Mouse (Mus musculus) heart, embryonic 14.5 days (tissue): ENCODE results near the gene Slc4a2. TPM values are rescaled to one million over a fixed set of nuclear protein-coding genes. Genes with fewer than 3 reads are reported as not detected.

Source experiments
- ATAC-seq: fragments of 200-750 bp; cut with Nextera tagmentation; 2 replicates; pipeline ENCODE4 v1.8.0; 2017; ENCODE audit warnings: low read depth, moderate TSS enrichment; ENCODE audit not compliant: insufficient number of reproducible peaks, insufficient read depth, low FRiP score
- H3K27ac ChIP-seq, 2 experiments: fragments of 200-500 bp in 1 of 2; fragments of 300-500 bp in 1 of 2; sonication (generic) in 1 of 2; replicated peaks in 1 of 2; 2 replicates each; pipeline ENCODE4 v1.5.1; 2012 to 2014; ENCODE audit warnings: low read depth in 2 of 2, low read length in 2 of 2, control low read depth in 1 of 2, mild to moderate bottlenecking in 1 of 2, mixed read lengths in 1 of 2; ENCODE audit not compliant: control insufficient read depth in 1 of 2, insufficient read depth in 1 of 2
- H3K27me3 ChIP-seq: fragments of 300-500 bp; sonication (generic); 2 replicates; pipeline ENCODE4 v1.6.1; 2014; ENCODE audit warnings: mild to moderate bottlenecking, low read length, control low read depth; ENCODE audit not compliant: control insufficient read depth, insufficient read depth
- H3K36me3 ChIP-seq: fragments of 300-500 bp; sonication (generic); 2 replicates; pipeline ENCODE4 v1.6.1; 2014; ENCODE audit warnings: mild to moderate bottlenecking, control low read depth, low read length, mixed read lengths; ENCODE audit not compliant: control insufficient read depth, insufficient read depth
- H3K4me1 ChIP-seq, 2 experiments: fragments of 200-500 bp in 1 of 2; fragments of 300-500 bp in 1 of 2; sonication (generic) in 1 of 2; 2 replicates each; pipeline ENCODE4 v1.6.1; 2012 to 2014; ENCODE audit warnings: low read length in 2 of 2, control low read depth in 1 of 2, mixed read lengths in 1 of 2; ENCODE audit not compliant: control insufficient read depth in 2 of 2, insufficient read depth in 2 of 2
- H3K4me2 ChIP-seq: fragments of 300-500 bp; sonication (generic); 2 replicates; pipeline ENCODE4 v1.6.1; 2014; ENCODE audit warnings: mild to moderate bottlenecking, low read length
- H3K4me3 ChIP-seq, 2 experiments: fragments of 200-500 bp in 1 of 2; fragments of 300-500 bp in 1 of 2; sonication (generic) in 1 of 2; 2 replicates each; pipeline ENCODE4 v1.5.1; 2012 to 2014; ENCODE audit warnings: low read length in 2 of 2, mild to moderate bottlenecking in 2 of 2, control low read depth in 1 of 2, low read depth in 1 of 2, moderate library complexity in 1 of 2; ENCODE audit not compliant: control insufficient read depth in 1 of 2, insufficient read depth in 1 of 2
- H3K9ac ChIP-seq: fragments of 300-500 bp; sonication (generic); 2 replicates; pipeline ENCODE4 v1.6.1; 2014; ENCODE audit warnings: mild to moderate bottlenecking, low read length
- H3K9me3 ChIP-seq: fragments of 300-500 bp; sonication (generic); 2 replicates; pipeline ENCODE4 v1.6.1; 2016; ENCODE audit warnings: low read length, control low read depth; ENCODE audit not compliant: control insufficient read depth
- WGBS: fragments of 180-500 bp; shearing (Covaris S2); extraction: QIAGEN DNeasy Blood & Tissue Kit; methylation state at CpG from one replicate; pipeline ENCODE4 v1.1.7; 2014; 5-methylcytosine and 5-hydroxymethylcytosine counted together
- polyA plus RNA-seq: library from polyadenylated mRNA; unstranded; fragments of >200 nt; fragmentation: Nextera tagmentation; extraction: Ambion mirVana; gene quantifications from 2 replicates; pipeline ENCODE4 v1.2.1, GENCODE M21; 2014

Slc4a2 gene
- polyA plus RNA-seq, 1 experiment from 2014 or later = 18.7 TPM

DNA sequence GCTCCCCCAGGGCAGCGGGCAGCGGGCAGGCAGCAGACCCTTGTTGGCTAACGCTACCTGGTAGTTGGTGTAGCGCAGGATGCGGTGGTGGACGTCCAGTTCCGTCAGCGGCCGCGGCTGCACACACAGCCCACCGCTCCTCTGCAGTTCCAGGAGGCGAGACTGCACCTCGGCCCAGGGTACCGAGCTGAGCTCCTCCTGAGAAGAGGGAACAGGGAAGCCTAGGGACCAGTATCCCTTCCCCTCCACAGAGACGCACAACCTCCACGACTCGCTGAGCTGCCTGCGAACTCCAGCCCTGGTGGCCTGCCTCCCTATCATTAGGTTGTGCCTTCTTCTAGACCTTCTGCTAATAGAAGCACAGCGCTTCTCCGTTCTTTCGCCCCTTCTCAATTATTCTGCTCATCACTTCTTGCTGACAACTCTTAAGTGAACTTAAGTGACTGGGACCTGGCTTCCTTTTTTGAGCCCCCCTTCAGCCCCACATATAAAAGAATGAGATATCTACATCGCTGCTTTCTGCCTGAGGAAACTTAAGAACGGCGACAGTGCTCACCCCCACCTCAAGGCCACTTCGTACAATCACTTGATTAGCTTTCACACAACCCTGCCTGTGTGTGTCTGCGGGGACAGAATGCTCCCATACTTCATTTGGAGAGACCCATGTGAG, 35.3 kb upstream of the Slc4a2 start:
- peak overlapping the region; percentile 29 to 61; a peak in 3 of 4 replicates for H3K27ac ChIP-seq
- H3K4me2 ChIP-seq = peak overlapping the region; percentile 93
- peak overlapping the region; percentile 50 to 52 for H3K4me3 ChIP-seq
- no peak for ATAC-seq
- peaks cover 24 to 43% of the 10 kb centered on the region in 2 experiments for H3K4me1 ChIP-seq
- WGBS = 20% methylated on average over 26 of the region's 26 CpGs
- peaks cover 9% of the 10 kb centered on the region; the same call in 1 of the 2 replicates for H3K27me3 ChIP-seq
- 0 out of 2 replicates have a peak, but pooled peaks cover 5% of the 10 kb centered on the region for H3K36me3 ChIP-seq
- H3K9ac ChIP-seq = peak overlapping the region; percentile 77
- no peaks in the 10 kb centered on the region for H3K9me3 ChIP-seq

DNA sequence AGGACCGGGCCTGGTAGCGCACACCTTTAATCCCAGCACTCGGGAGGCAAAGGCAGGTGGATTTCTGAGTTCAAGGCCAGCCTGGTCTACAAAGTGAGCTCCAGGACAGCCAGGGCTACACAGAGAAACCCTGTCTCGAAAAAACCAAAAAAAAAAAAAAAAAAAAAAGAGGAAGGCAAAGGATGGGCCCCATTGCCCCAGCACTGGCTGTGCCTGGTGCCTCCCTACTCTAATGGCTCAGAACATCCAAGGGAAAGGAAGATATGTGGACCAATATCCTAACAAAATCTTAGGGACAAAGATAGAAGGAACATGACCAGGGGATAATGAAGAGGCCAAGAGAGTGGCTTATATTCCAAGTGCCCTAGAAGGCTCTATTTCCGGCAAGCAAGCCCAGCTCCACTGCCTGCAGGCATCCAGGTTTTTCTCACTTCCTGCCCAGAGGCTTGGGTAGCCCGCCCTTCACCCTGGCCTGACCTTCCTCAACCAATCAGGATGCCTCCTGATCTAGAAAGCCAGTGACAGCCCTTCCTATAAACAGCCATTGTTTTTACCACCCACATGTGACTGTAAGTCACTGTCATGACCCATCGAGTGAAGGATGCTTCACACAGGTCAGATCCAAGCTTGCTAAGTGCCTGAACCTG, 34.5 kb upstream of the Slc4a2 start:
- peaks cover 22 to 43% of the 10 kb centered on the region in 2 experiments for H3K4me1 ChIP-seq

DNA sequence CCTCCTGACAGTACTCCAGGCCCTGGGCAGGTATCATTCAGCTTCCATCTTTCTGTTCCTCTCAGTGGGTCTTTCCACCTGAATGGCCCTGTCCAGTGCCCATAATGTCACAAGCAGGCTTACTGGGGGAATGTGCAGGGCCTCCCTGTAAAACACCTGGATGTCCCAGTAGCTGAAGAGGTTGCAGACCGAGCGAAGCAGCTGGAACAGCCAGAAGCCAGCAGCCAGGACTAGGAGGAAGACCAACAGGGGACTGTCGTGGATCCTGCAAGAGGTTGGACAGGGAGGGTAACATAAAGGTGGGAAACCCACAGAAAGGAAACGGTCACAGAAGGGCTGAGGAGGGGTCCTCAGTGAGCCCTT, 34.0 kb upstream of the Slc4a2 start:
- Histone ChIP-seq H3K9ac (no peak overlapping the region), H3K27me3 (peaks cover 9% of the 10 kb centered on the region; the same call in 1 of the 2 replicates), H3K4me3 (no peak overlapping the region), H3K9me3 (no peaks in the 10 kb centered on the region), H3K4me2 (no peak overlapping the region), H3K27ac (no peak overlapping the region), H3K36me3 (0 out of 2 replicates have a peak, but pooled peaks cover 5% of the 10 kb centered on the region), H3K4me1 (peaks cover 20 to 43% of the 10 kb centered on the region in 2 experiments)
- no peak for ATAC-seq
- WGBS = 84% methylated on average over 4 of the region's 4 CpGs

More for the DNA sequence above, 34.5 kb upstream of the Slc4a2 start:
- Histone ChIP-seq H3K27ac (no peak overlapping the region), H3K36me3 (0 out of 2 replicates have a peak, but pooled peaks cover 5% of the 10 kb centered on the region), H3K4me3 (no peak overlapping the region), H3K4me2 (no peak overlapping the region), H3K9me3 (no peaks in the 10 kb centered on the region), H3K9ac (no peak overlapping the region), H3K27me3 (peaks cover 9% of the 10 kb centered on the region; the same call in 1 of the 2 replicates)
- WGBS = 65% methylated on average over 6 of the region's 7 CpGs
- ATAC-seq = no peak

DNA sequence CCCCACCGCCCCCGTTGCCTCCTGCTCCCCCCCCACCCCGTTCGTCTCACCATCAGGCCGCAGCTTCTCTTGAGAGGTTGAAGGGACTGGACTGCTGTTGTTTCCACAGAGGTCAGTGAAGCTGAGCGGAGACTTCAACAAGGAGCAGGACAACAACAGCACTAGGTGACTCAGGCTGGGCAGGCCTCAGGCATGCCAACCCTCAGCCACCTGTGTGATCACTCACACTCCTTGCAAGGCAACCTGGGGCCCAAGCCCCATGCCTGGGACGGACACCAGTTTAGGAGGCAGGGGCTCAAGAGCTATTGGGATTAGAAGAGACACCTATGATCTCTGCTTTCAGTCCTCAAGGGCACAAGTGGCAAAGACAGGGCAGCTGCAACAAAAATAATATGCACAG, 31.8 kb upstream of the Slc4a2 start, which contains the start of gene Atg9b:
TSS of gene Atg9b (minus strand) at position 280 of the 400 bp plus-strand sequence.
- no peak within 1 kb of the TSS for H3K9ac ChIP-seq
- no peaks in the 10 kb centered on the region for H3K27me3 ChIP-seq
- 0 out of 4 replicates have a peak within 1 kb of the TSS, but pooled peaks of 1 of the 2 experiments have one; percentile 19 for H3K27ac ChIP-seq
- 82% methylated on average over 7 of the region's 7 CpGs for WGBS
- 0 out of 2 replicates have a peak, but pooled peaks cover 3% of the 10 kb centered on the region for H3K36me3 ChIP-seq
- no peak for ATAC-seq
- peaks cover 19 to 38% of the 10 kb centered on the region in 2 experiments for H3K4me1 ChIP-seq
- no peak within 1 kb of the TSS for H3K4me3 ChIP-seq
- H3K4me2 ChIP-seq = no peak within 1 kb of the TSS
- H3K9me3 ChIP-seq = no peaks in the 10 kb centered on the region

DNA sequence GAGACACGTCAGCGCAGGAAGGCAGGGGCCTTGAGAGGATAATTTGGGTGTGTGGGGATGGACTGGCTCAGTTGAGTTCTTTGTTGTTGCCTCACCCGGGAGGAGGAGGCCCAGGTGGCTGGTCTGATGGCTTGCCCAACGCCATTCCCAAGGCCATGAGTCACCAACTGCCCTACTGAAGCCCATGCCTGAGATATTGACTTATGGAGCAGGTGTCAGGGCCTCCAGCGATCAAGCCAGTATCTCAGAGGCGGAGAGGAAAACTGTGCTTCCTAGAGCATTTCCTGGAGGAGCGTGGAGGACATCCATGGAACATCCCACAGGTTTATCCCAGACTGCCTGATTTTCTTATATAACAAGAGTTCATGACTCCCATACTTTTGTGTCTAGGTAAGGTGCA, 30.9 kb upstream of the Slc4a2 start:
- H3K4me2 ChIP-seq = no peak overlapping the region
- 0 out of 2 replicates have a peak, but pooled peaks cover 5% of the 10 kb centered on the region for H3K36me3 ChIP-seq
- H3K27ac ChIP-seq = 0 out of 4 replicates have a peak overlapping the region, but pooled peaks of 1 of the 2 experiments have one; percentile 19
- no peak overlapping the region for H3K4me3 ChIP-seq
- H3K9ac ChIP-seq = no peak overlapping the region
- 70% methylated on average over 7 of the region's 7 CpGs for WGBS
- H3K9me3 ChIP-seq = no peaks in the 10 kb centered on the region
- peaks cover 15 to 31% of the 10 kb centered on the region in 2 experiments for H3K4me1 ChIP-seq
- no peaks in the 10 kb centered on the region for H3K27me3 ChIP-seq
- no peak for ATAC-seq

DNA sequence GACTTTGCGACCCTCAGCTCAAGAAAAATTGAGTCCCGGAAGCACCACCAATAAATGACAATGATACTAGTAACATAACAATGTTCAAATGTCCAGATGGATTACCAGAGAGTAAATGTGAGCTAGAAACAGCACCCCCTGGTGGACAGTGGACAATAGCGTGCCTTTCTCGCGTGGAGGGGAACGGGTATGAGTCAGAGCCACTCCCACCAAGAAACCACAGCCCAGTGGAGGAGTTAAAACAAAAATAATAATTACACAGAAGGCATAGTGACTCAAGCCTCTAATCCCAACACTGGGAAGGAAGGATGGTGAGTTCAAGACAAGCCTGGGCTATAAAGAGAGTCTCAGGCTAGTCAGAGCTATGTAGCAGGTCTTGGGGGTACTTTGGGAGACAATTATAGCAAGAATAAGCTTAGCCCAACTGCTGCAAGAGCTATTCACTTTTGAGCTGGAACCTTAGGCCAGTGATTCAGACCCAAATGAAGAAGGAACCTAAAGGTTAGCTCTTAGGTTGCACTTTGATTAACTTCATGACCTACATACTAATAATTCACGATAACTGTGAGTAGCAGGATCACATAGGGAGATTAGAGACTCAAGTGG, 30.1 kb upstream of the Slc4a2 start, which contains the start of gene Abcb8:
TSS of gene Abcb8 (plus strand) at position 272 of the 606 bp plus-strand sequence.
- WGBS = 24% methylated on average over 7 of the region's 7 CpGs
- Histone ChIP-seq H3K36me3 (0 out of 2 replicates have a peak, but pooled peaks cover 5% of the 10 kb centered on the region), H3K27me3 (no peaks in the 10 kb centered on the region), H3K4me1 (peaks cover 12 to 25% of the 10 kb centered on the region in 2 experiments), H3K27ac (peak within 1 kb of the TSS; percentile 81 to 93), H3K9me3 (no peaks in the 10 kb centered on the region), H3K4me3 (peak within 1 kb of the TSS; percentile 52 to 86), H3K9ac (peak within 1 kb of the TSS; percentile 71), H3K4me2 (peak within 1 kb of the TSS; percentile 68)
- ATAC-seq = no peak

DNA sequence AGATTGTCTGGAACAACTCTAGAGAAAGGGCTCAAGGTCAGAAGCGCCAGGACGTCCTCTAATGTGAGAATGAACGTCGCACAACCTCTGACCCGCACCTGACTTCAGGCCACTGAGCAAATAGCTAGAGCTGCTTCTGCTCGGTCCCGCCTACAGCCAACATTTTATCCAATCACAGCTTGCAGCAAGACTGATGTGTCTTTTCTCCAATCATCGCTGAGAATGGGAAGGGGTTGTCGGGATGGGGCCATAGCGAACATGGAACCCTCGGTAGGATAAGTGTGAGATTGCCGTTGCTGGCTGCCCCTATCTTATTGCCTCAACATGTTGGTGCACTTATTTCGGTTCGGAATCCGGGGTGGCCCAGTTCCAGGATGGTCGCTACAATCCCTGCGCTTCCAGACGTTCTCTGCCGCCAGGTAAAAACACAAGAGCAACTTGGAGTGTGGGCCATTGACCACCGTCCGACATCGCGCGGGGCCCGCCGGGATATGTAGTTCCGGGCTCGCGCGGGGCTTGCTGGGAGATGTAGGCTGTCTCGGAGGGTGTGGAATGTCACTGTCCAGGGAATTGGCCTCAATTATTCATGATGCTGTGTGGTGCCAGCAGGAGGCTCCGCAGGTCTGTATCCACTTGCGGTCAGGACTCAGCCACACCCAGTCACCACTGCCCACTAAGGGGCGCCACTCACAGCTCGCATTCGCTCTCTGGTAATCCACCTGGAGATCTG, 29.3 kb upstream of the Slc4a2 start:
- Histone ChIP-seq H3K27ac (peak overlapping the region; percentile 81 to 93), H3K9ac (peak overlapping the region; percentile 71), H3K4me1 (peaks cover 11 to 20% of the 10 kb centered on the region in 2 experiments), H3K9me3 (no peaks in the 10 kb centered on the region), H3K36me3 (0 out of 2 replicates have a peak, but pooled peaks cover 5% of the 10 kb centered on the region), H3K27me3 (no peaks in the 10 kb centered on the region), H3K4me2 (peak overlapping the region; percentile 68), H3K4me3 (peak overlapping the region; percentile 52 to 86)
- WGBS = 1% methylated on average over 36 of the region's 36 CpGs
- ATAC-seq = peak; percentile 94
